Mouse (Mus musculus): Measurements from ENCODE around the gene Mill2. TPM values are rescaled to one million over a fixed set of nuclear protein-coding genes. Genes with fewer than 3 reads are reported as not detected.

Mill2 gene
- polyA plus RNA-seq, 1 experiment from 2014 or later: 0.04 TPM

Other genes with a start within 250 kb of the Mill2 start
- gene Psg23, start 223.5 kb upstream of the Mill2 start, polyA plus RNA-seq (2016; fragmentation: Nextera tagmentation; extraction: Ambion mirVana): not detected in 2 replicates
- gene Psg21, start 183.2 kb upstream of the Mill2 start, polyA plus RNA-seq (2016; fragmentation: Nextera tagmentation; extraction: Ambion mirVana): not detected in 2 replicates
- gene Psg20, start 153.8 kb upstream of the Mill2 start, polyA plus RNA-seq (2016; fragmentation: Nextera tagmentation; extraction: Ambion mirVana): not detected in 2 replicates
- gene Psg22, start 121.9 kb upstream of the Mill2 start, polyA plus RNA-seq (2016; fragmentation: Nextera tagmentation; extraction: Ambion mirVana): not detected in 2 replicates
- not detected in 2 replicates for gene Psg19, start 41.4 kb upstream of the Mill2 start, polyA plus RNA-seq (2016; fragmentation: Nextera tagmentation; extraction: Ambion mirVana)
- gene Psg17, start 18.4 kb upstream of the Mill2 start, polyA plus RNA-seq (2016; fragmentation: Nextera tagmentation; extraction: Ambion mirVana): not detected in 2 replicates
- gene Pglyrp1, start 31.4 kb downstream of the Mill2 start, polyA plus RNA-seq (2016; fragmentation: Nextera tagmentation; extraction: Ambion mirVana): 0.26 and 0.43 TPM in 2 replicates
- gene Ccdc61, start 70.4 kb downstream of the Mill2 start, polyA plus RNA-seq (2016; fragmentation: Nextera tagmentation; extraction: Ambion mirVana): 26.9 and 29.4 TPM in 2 replicates
- gene Nova2, start 85.9 kb downstream of the Mill2 start, polyA plus RNA-seq (2016; fragmentation: Nextera tagmentation; extraction: Ambion mirVana): 0.53 and 0.57 TPM in 2 replicates
- gene Nanos2, start 147.4 kb downstream of the Mill2 start, polyA plus RNA-seq (2016; fragmentation: Nextera tagmentation; extraction: Ambion mirVana): not detected in 2 replicates
- gene Mypop, start 151.3 kb downstream of the Mill2 start, polyA plus RNA-seq (2016; fragmentation: Nextera tagmentation; extraction: Ambion mirVana): 2.1 and 3.3 TPM in 2 replicates
- 14.9 and 27.0 TPM in 2 replicates for gene Irf2bp1, start 164.1 kb downstream of the Mill2 start, polyA plus RNA-seq (2016; fragmentation: Nextera tagmentation; extraction: Ambion mirVana)
- gene Foxa3, start 183.6 kb downstream of the Mill2 start, polyA plus RNA-seq (2016; fragmentation: Nextera tagmentation; extraction: Ambion mirVana): 0.36 and 8.6 TPM in 2 replicates
- 34.0 and 44.5 TPM in 2 replicates for gene Sympk, start 184.4 kb downstream of the Mill2 start, polyA plus RNA-seq (2016; fragmentation: Nextera tagmentation; extraction: Ambion mirVana)
- not detected in 2 replicates for gene Rsph6a, start 214.7 kb downstream of the Mill2 start, polyA plus RNA-seq (2016; fragmentation: Nextera tagmentation; extraction: Ambion mirVana)
- gene Dmwd, start 236.3 kb downstream of the Mill2 start, polyA plus RNA-seq (2016; fragmentation: Nextera tagmentation; extraction: Ambion mirVana): 14.8 and 18.0 TPM in 2 replicates
- 16.9 and 17.7 TPM in 2 replicates for gene Dmpk, start 243.9 kb downstream of the Mill2 start, polyA plus RNA-seq (2016; fragmentation: Nextera tagmentation; extraction: Ambion mirVana)